Mouse (Mus musculus) liver, postnatal 0 days (tissue): Measurements from ENCODE around the gene Cryzl1.

ENCODE experiments used
- CTCF ChIP-seq: sonication (generic); IDR thresholded peaks from 2 replicates; pipeline ENCODE4 v1.5.1; 2016; ENCODE audit warnings: antibody characterized with exemption, low read depth
- EP300 ChIP-seq: IDR thresholded peaks from 2 replicates; pipeline ENCODE4 v1.6.1; 2016; ENCODE audit warnings: antibody characterized with exemption, low read depth, mild to moderate bottlenecking

DNA sequence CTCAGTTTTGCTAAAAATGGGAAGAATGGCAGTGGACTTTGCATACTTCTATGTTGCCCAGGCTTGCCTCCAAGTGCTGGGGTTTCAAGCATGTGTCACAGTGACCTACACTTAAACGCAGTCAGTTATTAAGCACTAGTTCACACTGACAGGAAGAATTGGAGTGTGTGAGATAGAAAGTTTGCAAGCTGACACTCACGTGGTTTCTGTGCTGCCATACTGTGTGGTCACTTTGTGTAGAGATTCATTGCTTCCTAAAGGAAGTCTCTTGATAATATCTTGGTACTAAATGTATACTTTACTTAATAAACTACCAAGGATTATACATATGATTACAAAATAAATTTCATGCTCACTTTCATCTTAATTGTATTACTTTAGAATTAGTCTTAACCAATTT, 4.0 kb upstream of the Cryzl1 start:
- TF ChIP-seq EP300 (no peak), CTCF (no peak)
